Mouse (Mus musculus) kidney, postnatal 14 days (tissue): ENCODE data around the gene Schip1.

Experiments
- DNase-seq: peaks from one replicate; pipeline ENCODE4 v3.0.0; 2022; ENCODE audit warnings: mixed read lengths

The Schip1 gene

GRCm38 (mm10) chr3:68282844-68283594 lies 218.4 kb downstream of the Schip1 start:
- DNase-seq: no peak

GRCm38 (mm10) chr3:68283595-68283991 lies 219.0 kb downstream of the Schip1 start:
- DNase-seq: no peak

GRCm38 (mm10) chr3:68284500-68284899 lies 219.9 kb downstream of the Schip1 start:
- DNase-seq: no peak

- DNase-seq: no peak
These were observed 232.2 kb downstream of the Schip1 start for GRCm38 (mm10) chr3:68296752-68297151.

- no peak for DNase-seq
These were observed 241.0 kb downstream of the Schip1 start for GRCm38 (mm10) chr3:68305647-68306046.

GRCm38 (mm10) chr3:68306726-68307125 lies 242.1 kb downstream of the Schip1 start:
- DNase-seq: no peak

GRCm38 (mm10) chr3:68325575-68325974 lies 261.0 kb downstream of the Schip1 start:
- DNase-seq: no peak

GRCm38 (mm10) chr3:68332515-68332914 lies 267.9 kb downstream of the Schip1 start:
- DNase-seq: no peak

- DNase-seq: no peak
These were observed 270.9 kb downstream of the Schip1 start for GRCm38 (mm10) chr3:68335501-68335900.

GRCm38 (mm10) chr3:68350624-68351023 lies 286.0 kb downstream of the Schip1 start:
- DNase-seq: no peak

- DNase-seq: no peak
These were observed 286.9 kb downstream of the Schip1 start for GRCm38 (mm10) chr3:68351461-68351860.

- DNase-seq: no peak
These were observed 288.4 kb downstream of the Schip1 start for GRCm38 (mm10) chr3:68352961-68353360.

GRCm38 (mm10) chr3:68353492-68353891 lies 288.9 kb downstream of the Schip1 start:
- peak; percentile 52 for DNase-seq

- no peak for DNase-seq
These were observed 291.9 kb downstream of the Schip1 start for GRCm38 (mm10) chr3:68356516-68356915.

- no peak for DNase-seq
These were observed 303.4 kb downstream of the Schip1 start for GRCm38 (mm10) chr3:68368029-68368428.

GRCm38 (mm10) chr3:68372925-68373324 lies 308.3 kb downstream of the Schip1 start:
- no peak for DNase-seq

- no peak for DNase-seq
These were observed 310.5 kb downstream of the Schip1 start for GRCm38 (mm10) chr3:68375100-68375508.

- no peak for DNase-seq
These were observed 313.0 kb downstream of the Schip1 start for GRCm38 (mm10) chr3:68377452-68378198.

GRCm38 (mm10) chr3:68378799-68379198 lies 314.2 kb downstream of the Schip1 start:
- DNase-seq: no peak

GRCm38 (mm10) chr3:68379242-68379641 lies 314.6 kb downstream of the Schip1 start:
- peak; percentile 39 for DNase-seq

GRCm38 (mm10) chr3:68383672-68384071 lies 319.1 kb downstream of the Schip1 start:
- DNase-seq: no peak

- no peak for DNase-seq
These were observed 320.9 kb downstream of the Schip1 start for GRCm38 (mm10) chr3:68385544-68385943.

- DNase-seq: no peak
These were observed 323.4 kb downstream of the Schip1 start for GRCm38 (mm10) chr3:68388023-68388422.

GRCm38 (mm10) chr3:68393578-68393977 lies 329.0 kb downstream of the Schip1 start:
- DNase-seq: no peak
